Mouse (Mus musculus) forebrain, embryonic 15.5 days (tissue): Measurements from ENCODE around the gene Bmp6. TPM values are rescaled to one million over a fixed set of nuclear protein-coding genes. Genes with fewer than 3 reads are reported as not detected.

ENCODE experiments used
- ATAC-seq: fragments of 200-750 bp; cut with Nextera tagmentation; replicated peaks from 2 replicates; pipeline ENCODE4 v1.8.0; 2017; ENCODE audit warnings: mild to moderate bottlenecking, moderate TSS enrichment, moderate library complexity
- H3K27ac ChIP-seq: fragments of 300-500 bp; sonication (generic); replicated peaks from 2 replicates; pipeline ENCODE4 v1.5.1; 2015; ENCODE audit warnings: mild to moderate bottlenecking, inconsistent platforms
- H3K27me3 ChIP-seq: fragments of 300-500 bp; sonication (generic); 2 replicates; pipeline ENCODE4 v1.6.1; 2015; ENCODE audit warnings: inconsistent platforms
- H3K36me3 ChIP-seq: fragments of 300-500 bp; sonication (generic); 2 replicates; pipeline ENCODE4 v1.6.1; 2015; ENCODE audit warnings: mild to moderate bottlenecking, inconsistent platforms
- H3K4me1 ChIP-seq: fragments of 300-500 bp; sonication (generic); 2 replicates; pipeline ENCODE4 v1.6.1; 2015; ENCODE audit warnings: inconsistent platforms
- H3K4me2 ChIP-seq: fragments of 300-500 bp; sonication (generic); replicated peaks from 2 replicates; pipeline ENCODE4 v1.6.1; 2015; ENCODE audit warnings: mild to moderate bottlenecking, inconsistent platforms
- H3K4me3 ChIP-seq: fragments of 300-500 bp; sonication (generic); 2 replicates; pipeline ENCODE4 v1.5.1; 2015; ENCODE audit warnings: mild to moderate bottlenecking, inconsistent platforms
- H3K9ac ChIP-seq: fragments of 300-500 bp; sonication (generic); replicated peaks from 2 replicates; pipeline ENCODE4 v1.6.1; 2015; ENCODE audit warnings: mild to moderate bottlenecking, inconsistent platforms
- H3K9me3 ChIP-seq: fragments of 300-500 bp; sonication (generic); 2 replicates; pipeline ENCODE4 v1.6.1; 2016; ENCODE audit warnings: inconsistent platforms
- WGBS: fragments of 180-500 bp; shearing (Covaris S2); methylation state at CpG from one replicate; pipeline ENCODE4 v1.1.7; 2015; ENCODE audit warnings: mixed read lengths; 5-methylcytosine and 5-hydroxymethylcytosine counted together
- polyA plus RNA-seq: library from polyadenylated mRNA; unstranded; fragments of >200 nt; fragmentation: Nextera tagmentation; extraction: Ambion mirVana; gene quantifications from 2 replicates; pipeline ENCODE4 v1.2.1, GENCODE M21; 2015

Bmp6 gene
- polyA plus RNA-seq, 1 experiment from 2014 or later: 1.9 TPM

DNA sequence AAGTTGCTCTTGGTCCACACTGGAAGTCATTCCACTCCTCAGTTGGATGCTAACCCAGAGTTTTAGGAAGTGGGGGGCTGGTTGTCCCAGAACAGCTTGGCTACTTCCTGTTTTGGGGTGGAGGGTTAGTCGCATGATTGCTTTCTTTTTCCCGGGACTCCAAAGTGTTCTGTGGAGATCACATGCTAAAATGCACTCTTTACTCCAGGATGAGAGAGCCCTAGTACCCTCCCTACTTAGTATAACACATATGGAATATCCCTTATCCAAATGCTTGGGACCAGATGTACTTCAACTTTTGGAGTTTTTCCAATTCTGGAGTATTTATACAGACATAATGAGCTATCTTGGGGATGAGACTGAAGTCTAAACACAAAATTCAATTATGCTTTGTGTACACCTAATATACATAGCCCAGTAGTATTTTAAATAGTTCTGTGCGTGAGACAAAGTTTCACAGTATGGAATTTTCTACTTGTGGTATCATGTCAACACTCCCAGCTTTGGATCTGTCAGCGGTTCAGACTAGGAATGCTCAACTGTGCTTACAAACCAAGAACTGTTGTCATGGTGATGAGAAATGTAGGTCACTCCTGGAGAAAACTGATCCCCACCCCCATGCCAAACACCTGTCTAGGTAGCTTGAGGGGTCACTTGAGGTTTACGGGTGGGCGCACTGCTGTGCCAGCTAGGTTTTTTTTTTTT, 62.9 kb downstream of the Bmp6 start:
- 0 out of 2 replicates have a peak, but pooled peaks have one; percentile 49 for ATAC-seq
- Histone ChIP-seq H3K9ac (no peak overlapping the region), H3K27ac (no peak overlapping the region), H3K27me3 (no peaks in the 10 kb centered on the region), H3K9me3 (no peaks in the 10 kb centered on the region), H3K4me2 (no peak overlapping the region), H3K4me1 (peaks cover 17% of the 10 kb centered on the region), H3K36me3 (no peaks in the 10 kb centered on the region), H3K4me3 (no peak overlapping the region)
- 70% methylated on average over 6 of the region's 6 CpGs for WGBS

DNA sequence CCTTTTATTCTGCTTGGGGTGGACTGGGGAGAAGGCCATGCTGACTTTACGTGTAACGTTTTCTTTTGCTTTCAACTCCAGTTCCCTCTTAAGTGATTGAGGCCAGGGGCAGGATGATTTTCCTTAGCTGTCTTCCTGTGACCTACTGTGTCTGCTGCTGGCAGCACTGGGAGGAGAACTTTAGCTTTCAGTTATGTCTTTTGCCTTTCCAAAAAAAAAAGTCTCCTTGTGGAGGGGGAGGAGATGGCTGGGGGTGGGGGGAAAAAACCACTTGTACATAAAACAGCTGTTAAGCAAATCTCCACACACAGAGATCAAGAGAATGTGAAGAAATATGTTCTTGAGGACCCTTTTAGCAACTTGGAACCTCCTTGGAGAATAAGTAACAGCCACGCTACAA, 63.7 kb downstream of the Bmp6 start:
- 70% methylated on average over 3 of the region's 3 CpGs for WGBS
- no peak for ATAC-seq
- H3K9me3 ChIP-seq: no peaks in the 10 kb centered on the region
- no peaks in the 10 kb centered on the region for H3K27me3 ChIP-seq
- no peak overlapping the region for H3K9ac ChIP-seq
- H3K4me2 ChIP-seq: no peak overlapping the region
- no peak overlapping the region for H3K4me3 ChIP-seq
- H3K27ac ChIP-seq: no peak overlapping the region
- no peaks in the 10 kb centered on the region for H3K36me3 ChIP-seq
- peaks cover 17% of the 10 kb centered on the region for H3K4me1 ChIP-seq

DNA sequence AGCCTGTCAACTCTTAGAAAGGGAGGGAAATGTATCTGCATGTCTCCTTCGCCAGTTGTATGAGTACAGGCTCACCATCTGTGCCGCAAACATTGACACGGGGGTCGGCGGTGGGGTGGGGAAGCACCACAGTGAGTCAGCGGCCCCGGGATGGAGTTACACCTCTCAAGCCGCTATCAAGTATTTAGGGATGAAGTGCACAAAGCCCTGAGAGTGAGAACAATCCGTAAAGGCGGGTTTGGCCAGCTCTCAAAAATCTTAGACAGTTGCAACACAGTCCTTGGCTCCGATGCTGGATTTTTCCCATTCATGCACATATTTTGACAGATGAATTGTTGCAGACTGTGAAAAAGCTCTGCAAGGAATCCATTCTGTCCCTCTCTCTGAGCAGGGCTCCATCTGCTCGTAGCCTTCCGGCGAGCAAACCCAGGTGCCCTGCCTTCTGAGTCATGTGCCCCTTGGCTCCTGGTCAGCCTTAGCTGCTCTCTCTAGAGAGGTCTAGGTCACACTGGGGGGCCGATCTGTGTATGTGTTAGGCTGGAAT, 65.5 kb downstream of the Bmp6 start:
- Histone ChIP-seq H3K4me2 (peak overlapping the region; percentile 34), H3K9ac (no peak overlapping the region), H3K27ac (peak overlapping the region; percentile 73), H3K27me3 (no peaks in the 10 kb centered on the region), H3K4me3 (no peak overlapping the region), H3K9me3 (no peaks in the 10 kb centered on the region), H3K4me1 (peaks cover 17% of the 10 kb centered on the region), H3K36me3 (no peaks in the 10 kb centered on the region)
- 4% methylated on average over 15 of the region's 15 CpGs for WGBS
- ATAC-seq: peak; percentile 90

DNA sequence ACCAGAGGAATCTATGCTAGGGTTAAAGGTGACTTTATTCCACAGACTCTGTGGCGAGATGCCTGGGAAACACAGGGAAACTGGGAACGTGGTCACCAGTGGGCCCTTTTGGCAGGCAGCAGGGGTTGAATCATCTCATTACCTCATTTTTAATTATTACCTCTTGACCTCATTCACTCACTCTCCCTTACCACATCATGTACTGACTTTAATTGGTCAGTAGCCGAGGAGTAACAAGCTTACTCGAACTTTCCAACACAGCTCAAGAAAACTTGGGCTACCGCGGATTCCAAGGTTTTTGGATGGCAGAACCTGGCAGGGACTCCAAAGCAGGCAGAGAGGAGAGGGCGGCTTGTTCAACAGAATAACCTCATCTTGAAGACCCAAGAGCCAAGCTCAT, 74.9 kb downstream of the Bmp6 start:
- no peak overlapping the region for H3K4me3 ChIP-seq
- no peak for ATAC-seq
- no peaks in the 10 kb centered on the region for H3K9me3 ChIP-seq
- H3K27me3 ChIP-seq: no peaks in the 10 kb centered on the region
- WGBS: 87% methylated on average over 7 of the region's 7 CpGs
- no peak overlapping the region for H3K9ac ChIP-seq
- no peak overlapping the region for H3K4me2 ChIP-seq
- no peak overlapping the region for H3K27ac ChIP-seq
- no peaks in the 10 kb centered on the region for H3K4me1 ChIP-seq
- H3K36me3 ChIP-seq: no peaks in the 10 kb centered on the region

DNA sequence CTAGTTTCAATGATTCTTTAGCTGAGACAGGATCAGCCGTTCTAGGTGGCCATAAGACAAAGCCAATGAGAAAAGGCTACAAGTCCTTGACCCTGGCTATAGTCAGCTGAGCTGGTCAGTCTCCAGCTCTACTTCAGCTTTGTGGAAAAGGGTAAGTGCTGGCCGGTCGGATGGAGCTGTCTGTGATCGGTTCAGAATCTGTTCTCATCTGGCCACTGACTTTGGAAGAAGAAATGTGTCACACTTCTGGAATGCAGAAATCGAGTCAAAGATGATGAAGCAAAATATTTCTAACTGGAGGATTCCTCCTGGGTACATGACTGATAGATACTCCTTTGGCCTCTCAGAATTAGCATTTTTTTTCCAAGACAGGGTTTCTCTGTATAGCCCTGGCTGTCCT, 77.6 kb downstream of the Bmp6 start:
- H3K4me1 ChIP-seq: no peaks in the 10 kb centered on the region
- no peak overlapping the region for H3K9ac ChIP-seq
- no peak for ATAC-seq
- H3K27ac ChIP-seq: no peak overlapping the region
- no peak overlapping the region for H3K4me2 ChIP-seq
- H3K4me3 ChIP-seq: no peak overlapping the region
- H3K9me3 ChIP-seq: no peaks in the 10 kb centered on the region
- 87% methylated on average over 5 of the region's 5 CpGs for WGBS
- H3K27me3 ChIP-seq: no peaks in the 10 kb centered on the region
- H3K36me3 ChIP-seq: no peaks in the 10 kb centered on the region

DNA sequence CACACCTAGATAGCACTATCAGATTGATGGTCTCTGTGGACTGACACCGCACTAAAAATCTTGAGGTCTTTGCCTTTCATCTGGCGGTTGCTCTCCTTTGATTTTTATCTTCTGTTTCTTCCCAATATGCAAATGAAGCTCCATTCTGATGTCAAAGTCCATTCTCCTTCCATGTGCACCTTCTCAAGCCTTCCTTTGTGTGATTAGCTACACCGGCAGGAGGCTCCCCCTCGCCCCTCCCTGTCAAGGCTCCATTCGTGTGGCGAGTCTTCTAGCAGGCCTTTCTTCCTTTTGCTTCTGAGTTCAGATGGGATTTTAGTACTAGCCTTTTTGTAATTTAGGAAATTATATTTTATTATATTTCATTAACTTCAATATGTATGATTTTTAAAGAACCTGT, 80.4 kb downstream of the Bmp6 start:
- H3K9me3 ChIP-seq: no peaks in the 10 kb centered on the region
- WGBS: 60% methylated on average over 6 of the region's 6 CpGs
- H3K4me3 ChIP-seq: no peak overlapping the region
- ATAC-seq: no peak
- no peaks in the 10 kb centered on the region for H3K27me3 ChIP-seq
- H3K36me3 ChIP-seq: no peaks in the 10 kb centered on the region
- H3K4me2 ChIP-seq: no peak overlapping the region
- no peak overlapping the region for H3K9ac ChIP-seq
- H3K27ac ChIP-seq: no peak overlapping the region
- no peaks in the 10 kb centered on the region for H3K4me1 ChIP-seq

DNA sequence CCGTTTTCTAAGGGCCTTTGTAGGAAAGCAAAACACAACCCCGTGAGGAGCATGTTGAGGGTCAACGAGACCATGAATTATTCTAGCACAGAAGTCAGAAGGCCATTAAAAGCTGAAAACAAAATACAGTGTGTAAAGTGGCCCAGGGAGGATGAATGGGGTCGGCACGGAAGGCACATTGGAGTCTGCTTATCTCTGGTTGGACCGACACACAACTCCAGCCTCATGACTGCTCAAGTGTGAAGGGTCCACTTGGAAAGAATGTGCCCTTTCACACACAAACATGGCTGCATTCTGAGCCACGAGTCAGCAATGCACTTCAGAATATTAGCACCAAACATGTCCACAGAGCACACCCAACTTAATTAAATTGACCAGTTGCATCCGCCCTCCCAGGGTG, 84.8 kb downstream of the Bmp6 start:
- 75% methylated on average over 8 of the region's 8 CpGs for WGBS

DNA sequence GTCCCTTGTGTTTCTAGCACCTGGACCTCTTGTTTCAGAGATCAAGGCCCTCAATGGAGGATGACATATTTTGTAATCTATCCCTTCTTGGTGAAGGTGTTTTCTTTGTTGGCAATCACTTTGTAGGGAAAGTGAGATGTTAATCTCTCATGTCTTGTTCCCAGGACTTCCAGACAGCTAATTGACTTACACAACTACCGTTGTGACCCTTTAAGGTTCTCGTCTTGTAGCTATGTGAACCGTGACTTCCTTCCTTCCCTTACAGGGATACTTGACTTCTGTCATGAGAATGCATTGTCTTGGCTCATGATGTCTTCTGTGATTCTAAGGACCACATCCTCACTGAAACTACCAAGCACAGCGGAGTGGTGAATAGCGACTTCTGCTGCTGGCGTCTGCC, 85.2 kb downstream of the Bmp6 start:
- Histone ChIP-seq H3K36me3 (no peaks in the 10 kb centered on the region), H3K9ac (no peak overlapping the region), H3K4me2 (no peak overlapping the region), H3K4me1 (no peaks in the 10 kb centered on the region), H3K27me3 (no peaks in the 10 kb centered on the region), H3K27ac (no peak overlapping the region), H3K9me3 (no peaks in the 10 kb centered on the region), H3K4me3 (no peak overlapping the region)
- no peak for ATAC-seq
- 91% methylated on average over 6 of the region's 6 CpGs for WGBS

More for the DNA sequence above, 84.8 kb downstream of the Bmp6 start:
- H3K27ac ChIP-seq: no peak overlapping the region
- no peak overlapping the region for H3K4me2 ChIP-seq
- no peak for ATAC-seq
- no peaks in the 10 kb centered on the region for H3K27me3 ChIP-seq
- H3K36me3 ChIP-seq: no peaks in the 10 kb centered on the region
- no peaks in the 10 kb centered on the region for H3K4me1 ChIP-seq
- H3K4me3 ChIP-seq: no peak overlapping the region
- no peaks in the 10 kb centered on the region for H3K9me3 ChIP-seq
- no peak overlapping the region for H3K9ac ChIP-seq

DNA sequence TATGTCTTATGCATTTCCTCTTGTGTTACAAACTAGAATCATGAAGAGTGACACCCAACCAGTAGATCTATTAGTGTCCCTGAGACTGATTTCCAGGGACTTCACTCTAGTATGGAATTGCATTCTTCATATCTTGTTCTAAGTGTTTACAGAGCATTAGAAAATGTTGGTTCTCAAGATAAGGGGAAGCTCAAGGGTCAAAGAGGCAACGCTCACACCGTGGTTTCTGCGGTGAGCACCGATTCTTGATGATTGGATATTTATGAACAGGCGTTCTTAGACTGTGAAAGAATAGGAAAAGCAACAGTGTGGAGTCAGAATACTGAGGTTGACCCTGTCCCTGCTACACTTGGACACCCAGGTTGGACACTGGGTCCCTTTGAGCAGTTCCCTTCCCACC, 89.9 kb downstream of the Bmp6 start:
- WGBS: 97% methylated on average over 5 of the region's 5 CpGs
- Histone ChIP-seq H3K9me3 (no peaks in the 10 kb centered on the region), H3K9ac (no peak overlapping the region), H3K27me3 (no peaks in the 10 kb centered on the region), H3K4me3 (no peak overlapping the region), H3K4me1 (no peaks in the 10 kb centered on the region), H3K27ac (no peak overlapping the region), H3K36me3 (no peaks in the 10 kb centered on the region), H3K4me2 (no peak overlapping the region)
- ATAC-seq: no peak

DNA sequence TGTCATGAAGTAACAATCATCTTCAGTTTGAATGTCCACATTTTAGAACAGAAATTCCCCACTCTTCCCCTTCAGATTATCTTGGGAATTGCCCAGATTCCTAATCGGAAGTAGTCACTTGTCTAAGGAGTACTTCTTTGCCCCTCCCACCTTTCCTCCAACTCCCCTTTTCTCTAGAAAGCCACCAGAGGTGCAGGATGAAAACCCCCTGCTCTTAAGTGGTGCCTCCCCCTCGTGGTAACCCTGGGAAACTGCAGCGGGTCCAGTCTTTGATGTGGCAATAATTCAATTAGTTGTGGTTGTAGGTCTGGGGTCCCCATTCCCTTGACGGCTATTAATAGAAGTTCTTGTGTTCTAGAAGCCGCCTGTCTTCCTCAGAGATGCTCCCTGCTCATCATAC, 93.0 kb downstream of the Bmp6 start:
- ATAC-seq: no peak
- no peaks in the 10 kb centered on the region for H3K36me3 ChIP-seq
- H3K4me2 ChIP-seq: no peak overlapping the region
- H3K27ac ChIP-seq: no peak overlapping the region
- 38% methylated on average over 5 of the region's 5 CpGs for WGBS
- H3K4me3 ChIP-seq: no peak overlapping the region
- H3K4me1 ChIP-seq: no peaks in the 10 kb centered on the region
- H3K9me3 ChIP-seq: no peaks in the 10 kb centered on the region
- no peaks in the 10 kb centered on the region for H3K27me3 ChIP-seq
- no peak overlapping the region for H3K9ac ChIP-seq

DNA sequence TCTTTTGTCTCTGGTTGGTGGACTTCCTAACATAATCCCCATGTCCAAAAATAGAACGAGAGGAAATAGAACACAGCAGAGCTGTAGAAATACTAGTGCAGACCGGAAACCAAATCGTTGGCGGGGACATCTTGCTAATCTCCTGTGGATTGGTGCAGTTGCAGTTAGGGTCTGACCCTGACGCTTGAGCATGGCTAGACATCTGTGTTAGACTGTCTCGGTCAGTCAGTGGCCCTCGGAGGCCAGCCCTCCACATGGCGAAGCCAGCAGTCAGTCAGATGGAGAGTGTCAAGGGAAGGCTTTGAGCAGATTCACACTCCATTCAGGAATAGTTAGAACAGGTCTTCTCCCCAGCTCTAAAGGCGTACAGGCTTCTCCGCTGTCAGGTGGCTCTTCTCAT, 95.3 kb downstream of the Bmp6 start:
- H3K27me3 ChIP-seq: no peaks in the 10 kb centered on the region
- H3K4me2 ChIP-seq: no peak overlapping the region
- no peak for ATAC-seq
- H3K9ac ChIP-seq: no peak overlapping the region
- H3K9me3 ChIP-seq: no peaks in the 10 kb centered on the region
- H3K27ac ChIP-seq: no peak overlapping the region
- H3K4me3 ChIP-seq: no peak overlapping the region
- WGBS: 93% methylated on average over 10 of the region's 10 CpGs
- H3K36me3 ChIP-seq: no peaks in the 10 kb centered on the region
- no peaks in the 10 kb centered on the region for H3K4me1 ChIP-seq

DNA sequence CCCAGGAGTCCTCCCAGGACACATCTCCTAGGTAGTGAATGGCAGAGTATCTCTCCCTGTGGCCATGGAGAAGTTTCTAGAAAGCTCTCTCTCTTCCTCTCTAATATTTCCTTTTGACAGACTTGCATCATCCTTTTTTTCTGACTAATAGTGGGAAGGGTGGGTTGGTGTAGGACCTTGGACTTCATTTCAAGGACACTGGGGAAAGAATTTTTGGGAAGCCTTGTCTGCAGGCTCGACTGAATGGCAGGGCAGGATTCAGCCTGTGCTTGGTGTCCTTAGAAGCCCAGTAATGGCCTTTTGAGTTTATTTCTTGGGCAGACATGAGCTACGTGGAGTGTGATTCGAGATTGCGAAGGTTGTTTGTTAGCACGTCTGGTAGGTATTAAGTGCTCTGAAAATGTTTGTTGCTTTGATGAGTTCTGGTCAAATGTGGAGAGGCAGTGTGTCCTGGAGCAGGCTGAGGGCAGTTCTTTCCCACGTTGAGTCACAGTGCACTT, 103.7 kb downstream of the Bmp6 start:
- Histone ChIP-seq H3K9me3 (no peaks in the 10 kb centered on the region), H3K27me3 (no peaks in the 10 kb centered on the region), H3K4me2 (no peak overlapping the region), H3K4me1 (no peaks in the 10 kb centered on the region), H3K4me3 (no peak overlapping the region), H3K27ac (no peak overlapping the region), H3K9ac (no peak overlapping the region), H3K36me3 (no peaks in the 10 kb centered on the region)
- no peak for ATAC-seq
- 87% methylated on average over 6 of the region's 6 CpGs for WGBS
